Mouse (Mus musculus) spleen, postnatal 10 days (tissue): ENCODE measurements around the gene Tgfb1i1.
A peak's percentile ranks its signal among the peaks of the same experiment; 100 is the strongest.

Source experiments
- DNase-seq, 2 experiments: peaks; one replicate each; pipeline ENCODE4 v3.0.0; 2021 to 2022; ENCODE audit warnings: low spot score in 2 of 2

Gene Tgfb1i1

DNA sequence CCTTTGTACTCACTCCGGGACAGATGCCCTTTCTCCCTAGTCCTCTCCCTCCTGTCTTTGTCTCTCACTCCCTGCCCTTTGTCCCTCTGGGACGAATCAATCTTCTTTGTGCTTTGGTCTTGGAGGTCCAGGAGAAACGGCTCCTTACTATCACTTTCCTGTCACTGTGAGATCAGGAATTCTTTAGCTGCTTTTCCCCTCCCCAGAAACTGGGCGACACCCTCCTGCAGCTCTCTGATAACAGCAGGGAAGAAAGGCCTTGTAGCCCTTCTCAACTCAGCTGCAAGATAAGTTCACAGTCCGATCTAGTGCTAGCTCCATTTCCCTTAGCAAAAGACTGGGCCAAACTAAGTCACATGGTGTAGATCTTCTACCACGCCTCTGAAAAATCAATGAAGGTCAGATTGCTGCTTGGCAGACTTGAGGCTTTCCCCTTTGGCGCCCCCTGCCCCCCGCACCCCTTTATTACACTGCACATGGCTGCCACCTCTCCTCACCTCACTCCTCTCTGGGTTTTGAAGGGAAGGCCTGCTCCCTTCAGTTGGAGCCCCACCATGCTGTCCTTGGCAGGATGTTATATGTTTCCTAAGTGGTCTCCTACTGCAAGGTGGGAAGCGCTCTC, 42.4 kb downstream of the Tgfb1i1 start:
- DNase-seq: peak; percentile 62 to 64

- DNase-seq: no peak
Measured at GRCm38 (mm10) chr7:128294785-128295184, 48.2 kb downstream of the Tgfb1i1 start.

GRCm38 (mm10) chr7:128296514-128296913, 49.9 kb downstream of the Tgfb1i1 start:
- peak in 1 of 2 experiments; percentile 30 for DNase-seq

DNA sequence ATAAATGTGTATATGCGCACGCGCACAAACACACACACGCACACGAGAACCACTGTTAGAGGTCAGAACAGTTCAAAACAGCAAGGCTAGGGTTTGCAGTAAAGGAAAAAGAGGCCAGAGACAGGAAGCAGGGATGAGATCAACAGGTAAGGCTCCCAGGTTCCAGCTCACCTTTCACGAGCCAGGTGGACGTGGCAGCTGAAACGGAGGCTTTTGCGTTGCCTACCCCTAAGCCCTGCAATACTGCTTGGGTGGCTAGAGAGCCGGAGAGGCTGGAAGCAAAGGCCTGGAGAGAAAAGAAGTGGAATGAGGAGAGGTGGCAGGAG, 50.6 kb downstream of the Tgfb1i1 start:
- DNase-seq: no peak

GRCm38 (mm10) chr7:128297617-128298480, 51.2 kb downstream of the Tgfb1i1 start, which contains the start of gene BC017158:
BC017158 (minus strand) TSS chr7:128298170.
- DNase-seq: peak; percentile 78 to 80

DNA sequence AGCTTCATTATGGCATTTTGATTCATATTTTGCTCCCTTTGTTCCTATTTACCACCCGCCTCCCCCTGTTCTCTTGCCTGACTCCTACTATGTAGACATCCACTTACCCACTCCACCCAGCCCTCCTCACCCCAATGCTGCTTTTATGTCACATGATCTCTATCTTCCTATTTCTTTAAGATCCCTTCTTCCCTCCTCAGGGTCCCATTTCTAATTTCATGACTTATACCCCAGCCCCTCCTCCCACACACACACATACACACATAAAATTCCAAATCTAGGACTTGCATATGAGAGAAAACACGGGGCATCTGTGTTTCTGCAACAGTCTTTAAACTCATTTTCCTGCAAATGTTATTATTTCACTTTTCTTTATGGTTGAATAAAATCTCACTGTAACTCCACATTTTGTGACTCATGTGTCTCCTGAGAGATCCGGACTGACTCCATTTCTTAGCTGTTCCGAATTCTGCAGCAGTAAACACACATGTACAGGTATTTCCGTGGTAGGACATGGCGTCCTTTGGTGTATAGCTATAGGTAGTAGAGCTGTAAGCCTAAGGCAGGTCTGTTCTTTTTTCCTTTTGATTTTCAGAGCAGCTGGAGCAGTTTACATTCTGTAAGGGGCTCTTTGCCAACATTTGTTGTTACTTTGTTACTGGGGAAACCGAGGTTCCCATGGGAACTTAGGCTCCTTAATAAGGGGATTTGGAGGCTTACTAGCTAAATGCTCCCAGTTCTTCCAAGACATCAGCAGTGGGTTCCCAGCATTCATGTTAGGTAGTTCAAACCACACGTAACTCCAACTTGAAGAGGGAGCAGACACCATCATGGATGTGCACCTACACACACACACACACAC, 52.1 kb downstream of the Tgfb1i1 start:
- DNase-seq: no peak

GRCm38 (mm10) chr7:128300952-128301351, 54.3 kb downstream of the Tgfb1i1 start:
- no peak for DNase-seq

DNA sequence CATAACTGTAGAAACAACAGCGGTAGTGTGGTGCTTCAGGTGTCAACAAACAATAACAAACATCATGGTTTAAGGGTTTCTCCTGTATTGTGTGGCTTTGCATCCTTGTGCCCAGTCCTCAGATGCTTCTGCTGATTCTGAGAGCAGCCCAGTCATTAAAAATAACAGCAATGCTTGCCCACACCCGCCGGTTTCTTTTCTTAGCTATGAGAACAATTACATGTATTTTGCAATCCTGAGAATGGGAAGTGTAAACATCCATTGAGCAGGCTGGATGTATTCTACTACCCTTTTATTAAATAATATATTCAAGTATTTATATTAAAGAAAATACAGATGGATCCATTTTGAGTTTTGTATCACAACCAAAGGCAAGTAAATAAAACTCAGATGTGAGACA, 55.5 kb downstream of the Tgfb1i1 start:
- no peak for DNase-seq

GRCm38 (mm10) chr7:128304198-128304597, 57.6 kb downstream of the Tgfb1i1 start:
- no peak for DNase-seq

DNA sequence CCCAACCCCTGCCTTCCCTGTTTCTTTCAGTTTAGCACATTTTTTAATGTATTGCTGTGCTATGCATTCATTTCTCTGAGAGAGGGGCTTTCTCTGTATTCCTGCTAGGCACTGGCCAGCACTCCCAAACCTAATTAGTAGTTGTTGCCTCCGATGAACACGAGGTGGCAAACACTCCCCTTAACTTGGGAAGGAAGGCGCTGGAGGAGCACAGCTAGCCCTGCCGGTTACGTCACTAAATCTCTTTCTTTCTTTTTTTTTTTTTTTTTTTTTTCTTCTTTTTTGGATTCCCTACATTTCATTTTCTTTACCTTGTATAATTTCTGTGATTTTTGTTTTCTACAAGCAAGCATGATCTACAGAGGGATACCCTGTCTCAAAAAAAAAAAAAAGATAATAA, 58.3 kb downstream of the Tgfb1i1 start:
- peak in 1 of 2 experiments; percentile 48 for DNase-seq
